Mouse (Mus musculus) erythroblast, embryonic 14.5 days (primary cell): ENCODE measurements around the gene Fntb.

ENCODE experiments used
- GATA1 ChIP-seq: IDR thresholded peaks from 2 replicates; pipeline ENCODE4 v1.6.1; 2012; ENCODE audit warnings: low read length, inconsistent platforms, mixed read lengths
- TAL1 ChIP-seq: IDR thresholded peaks from 3 replicates; pipeline ENCODE4 v1.6.1; 2012; ENCODE audit warnings: low read length, inconsistent platforms, mixed read lengths

- TF ChIP-seq GATA1 (no peak), TAL1 (no peak)
These were observed at the start of gene Fntb, which contains the start of gene Churc1 for GRCm38 (mm10) chr12:76765354-76765851.
